Mouse (Mus musculus) olfactory bulb, adult 2 months (tissue): ENCODE data around the gene Zbtb12. TPM values are rescaled to one million over a fixed set of nuclear protein-coding genes. Genes with fewer than 3 reads are reported as not detected.
A peak's percentile ranks its signal among the peaks of the same experiment; 100 is the strongest.

Experiments used
- H3K27ac ChIP-seq: fragments of 200-500 bp; 2 replicates; pipeline ENCODE4 v1.5.1; 2012; ENCODE audit warnings: low read depth, low read length; ENCODE audit not compliant: insufficient read depth
- H3K4me1 ChIP-seq: fragments of 200-500 bp; 2 replicates; pipeline ENCODE4 v1.6.1; 2012; ENCODE audit warnings: low read length; ENCODE audit not compliant: control insufficient read depth, insufficient read depth
- H3K4me3 ChIP-seq: fragments of 200-500 bp; 2 replicates; pipeline ENCODE4 v1.5.1; 2012; ENCODE audit warnings: mild to moderate bottlenecking, low read depth, low read length, moderate library complexity; ENCODE audit not compliant: insufficient read depth
- CTCF ChIP-seq: fragments of 200-500 bp; IDR thresholded peaks from 2 replicates; pipeline ENCODE4 v1.5.1; 2012; ENCODE audit warnings: low read depth, mild to moderate bottlenecking, low read length, moderate library complexity; ENCODE audit not compliant: insufficient read depth
- POLR2A ChIP-seq: fragments of 200-500 bp; IDR thresholded peaks from 2 replicates; pipeline ENCODE4 v1.6.1; 2012; ENCODE audit warnings: mild to moderate bottlenecking, low read depth, low read length, moderate library complexity; ENCODE audit not compliant: insufficient read depth
- WGBS: fragments of 180-500 bp; shearing (Covaris S2); methylation state at CpG from one replicate; pipeline ENCODE4 v1.1.7; 2018; 5-methylcytosine and 5-hydroxymethylcytosine counted together
- polyA plus RNA-seq: library from polyadenylated mRNA; stranded (reverse); fragments of >200 nt; gene quantifications from 2 replicates; pipeline ENCODE4 v1.2.4, GENCODE M21; 2012; ENCODE audit warnings: low replicate concordance; ENCODE audit not compliant: missing spikeins, insufficient read depth, insufficient read length

Zbtb12 gene
- polyA plus RNA-seq, 1 experiment, result not detected

- H3K4me3 ChIP-seq, result peak within 1 kb of the TSS; percentile 97
- under 1% methylated on average over 38 of the region's 38 CpGs for WGBS
- H3K4me1 ChIP-seq, result peaks cover 10% of the 10 kb centered on the region
- H3K27ac ChIP-seq, result peak within 1 kb of the TSS; percentile 67; the same call in 1 of the 2 replicates
- TF ChIP-seq POLR2A (peak; percentile 43; the same call in 1 of the 2 replicates), CTCF (no peak)
Observed at GRCm38 (mm10) chr17:34931061-34931734, 51.9 kb downstream of the Zbtb12 start, which contains the start of gene Neu1. Gene Neu1, plus strand, starts transcription at chr17:34931253.

- Histone ChIP-seq H3K4me1 (peaks cover 10% of the 10 kb centered on the region), H3K27ac (0 out of 2 replicates have a peak overlapping the region, but pooled peaks have one; percentile 67), H3K4me3 (peak overlapping the region; percentile 97)
- WGBS, result 4% methylated on average over 14 of the region's 14 CpGs
- TF ChIP-seq POLR2A (no peak), CTCF (no peak)
Observed at GRCm38 (mm10) chr17:34931735-34932098, 52.4 kb downstream of the Zbtb12 start.

GRCm38 (mm10) chr17:34932287-34932686 lies 53.0 kb downstream of the Zbtb12 start:
- H3K4me1 ChIP-seq, result peaks cover 10% of the 10 kb centered on the region
- TF ChIP-seq CTCF (no peak), POLR2A (no peak)
- no peak overlapping the region for H3K27ac ChIP-seq
- 76% methylated on average over 8 of the region's 8 CpGs for WGBS
- H3K4me3 ChIP-seq, result peak overlapping the region; percentile 97

- no peak overlapping the region for H3K4me3 ChIP-seq
- peaks cover 10% of the 10 kb centered on the region for H3K4me1 ChIP-seq
- H3K27ac ChIP-seq, result no peak overlapping the region
- TF ChIP-seq POLR2A, result no peak
- no peak for TF ChIP-seq CTCF
- 83% methylated on average over 24 of the region's 24 CpGs for WGBS
Observed at GRCm38 (mm10) chr17:34934031-34934430, 54.7 kb downstream of the Zbtb12 start.

- 57% methylated on average over 8 of the region's 8 CpGs for WGBS
- TF ChIP-seq POLR2A, result no peak
- TF ChIP-seq CTCF, result no peak
- H3K4me3 ChIP-seq, result no peak overlapping the region
- H3K4me1 ChIP-seq, result peaks cover 10% of the 10 kb centered on the region
- H3K27ac ChIP-seq, result no peak overlapping the region
Observed at GRCm38 (mm10) chr17:34934830-34935229, 55.5 kb downstream of the Zbtb12 start.

- WGBS, result 88% methylated on average over 6 of the region's 6 CpGs
- H3K4me1 ChIP-seq, result peaks cover 8% of the 10 kb centered on the region
- H3K27ac ChIP-seq, result no peak overlapping the region
- TF ChIP-seq CTCF (no peak), POLR2A (no peak)
- H3K4me3 ChIP-seq, result no peak overlapping the region
Observed at GRCm38 (mm10) chr17:34937960-34938505, 58.8 kb downstream of the Zbtb12 start.

- Histone ChIP-seq H3K4me3 (peak overlapping the region; percentile 33; the same call in 1 of the 2 replicates), H3K4me1 (peaks cover 3% of the 10 kb centered on the region), H3K27ac (no peak overlapping the region)
- WGBS, result 12% methylated on average over 15 of the region's 15 CpGs
- no peak for TF ChIP-seq CTCF
- no peak for TF ChIP-seq POLR2A
Observed at GRCm38 (mm10) chr17:34941344-34942041, 62.2 kb downstream of the Zbtb12 start.

GRCm38 (mm10) chr17:34943128-34943815 lies 64.0 kb downstream of the Zbtb12 start:
- 82% methylated on average over 4 of the region's 4 CpGs for WGBS
- no peak for TF ChIP-seq POLR2A
- no peak for TF ChIP-seq CTCF
- Histone ChIP-seq H3K4me3 (no peak overlapping the region), H3K27ac (no peak overlapping the region), H3K4me1 (peaks cover 3% of the 10 kb centered on the region)

- H3K4me1 ChIP-seq, result peaks cover 3% of the 10 kb centered on the region
- TF ChIP-seq CTCF, result no peak
- TF ChIP-seq POLR2A, result no peak
Observed at GRCm38 (mm10) chr17:34944362-34944761, 65.1 kb downstream of the Zbtb12 start.

More at GRCm38 (mm10) chr17:34944362-34944761, 65.1 kb downstream of the Zbtb12 start:
- H3K4me3 ChIP-seq, result no peak overlapping the region
- H3K27ac ChIP-seq, result no peak overlapping the region

Other genes with a start within 250 kb of the Zbtb12 start
- gene Prrt1, start 249.9 kb upstream of the Zbtb12 start, polyA plus RNA-seq, result not detected in 2 replicates
- not detected in 2 replicates for gene Fkbpl, start 234.7 kb upstream of the Zbtb12 start, polyA plus RNA-seq
- not detected in 2 replicates for gene Atf6b, start 232.3 kb upstream of the Zbtb12 start, polyA plus RNA-seq
- not detected in 2 replicates for gene Tnxb, start 208.9 kb upstream of the Zbtb12 start, polyA plus RNA-seq
- gene C4b, start 135.6 kb upstream of the Zbtb12 start, polyA plus RNA-seq, result not detected in 2 replicates
- not detected in 2 replicates for gene Cyp21a1, start 74.9 kb upstream of the Zbtb12 start, polyA plus RNA-seq
- gene Stk19, start 42.5 kb upstream of the Zbtb12 start, polyA plus RNA-seq, result not detected in 2 replicates
- gene Dxo, start 42.5 kb upstream of the Zbtb12 start, polyA plus RNA-seq, result not detected in 2 replicates
- not detected in 2 replicates for gene Skiv2l, start 29.3 kb upstream of the Zbtb12 start, polyA plus RNA-seq
- not detected in 2 replicates for gene Nelfe, start 29.1 kb upstream of the Zbtb12 start, polyA plus RNA-seq
- not detected in 2 replicates for gene Cfb, start 17.0 kb upstream of the Zbtb12 start, polyA plus RNA-seq
- gene Gm20547, start 2.6 kb downstream of the Zbtb12 start, polyA plus RNA-seq, result not detected in 2 replicates
- gene C2, start 18.8 kb downstream of the Zbtb12 start, polyA plus RNA-seq, result not detected in 2 replicates
- gene Ehmt2, start 19.0 kb downstream of the Zbtb12 start, polyA plus RNA-seq, result 130 TPM in 1 of 2 replicates, not detected in the other
- not detected in 2 replicates for gene Slc44a4, start 35.0 kb downstream of the Zbtb12 start, polyA plus RNA-seq
- not detected in 2 replicates for gene Neu1, start 51.8 kb downstream of the Zbtb12 start, polyA plus RNA-seq
- not detected in 2 replicates for gene Hspa1b, start 79.8 kb downstream of the Zbtb12 start, polyA plus RNA-seq
- gene Gm20481, start 90.4 kb downstream of the Zbtb12 start, polyA plus RNA-seq, result not detected in 2 replicates
- not detected in 2 replicates for gene Hspa1a, start 92.7 kb downstream of the Zbtb12 start, polyA plus RNA-seq
- not detected in 2 replicates for gene Hspa1l, start 93.2 kb downstream of the Zbtb12 start, polyA plus RNA-seq
- gene Lsm2, start 102.4 kb downstream of the Zbtb12 start, polyA plus RNA-seq, result not detected in 2 replicates
- gene Vars, start 121.5 kb downstream of the Zbtb12 start, polyA plus RNA-seq, result not detected in 2 replicates
- gene Vwa7, start 137.1 kb downstream of the Zbtb12 start, polyA plus RNA-seq, result not detected in 2 replicates
- not detected in 2 replicates for gene Sapcd1, start 148.5 kb downstream of the Zbtb12 start, polyA plus RNA-seq
- gene Msh5, start 167.3 kb downstream of the Zbtb12 start, polyA plus RNA-seq, result not detected in 2 replicates
- not detected in 2 replicates for gene Clic1, start 170.5 kb downstream of the Zbtb12 start, polyA plus RNA-seq
- not detected in 2 replicates for gene Ddah2, start 179.6 kb downstream of the Zbtb12 start, polyA plus RNA-seq
- gene Ly6g6c, start 185.9 kb downstream of the Zbtb12 start, polyA plus RNA-seq, result not detected in 2 replicates
- not detected in 2 replicates for gene Mpig6b, start 186.7 kb downstream of the Zbtb12 start, polyA plus RNA-seq
- not detected in 2 replicates for gene Ly6g6e, start 197.4 kb downstream of the Zbtb12 start, polyA plus RNA-seq
- not detected in 2 replicates for gene Ly6g6d, start 198.6 kb downstream of the Zbtb12 start, polyA plus RNA-seq
- gene Ly6g6f, start 206.1 kb downstream of the Zbtb12 start, polyA plus RNA-seq, result not detected in 2 replicates
- gene Abhd16a, start 209.8 kb downstream of the Zbtb12 start, polyA plus RNA-seq, result not detected in 2 replicates
- not detected in 2 replicates for gene Ly6g5c, start 228.8 kb downstream of the Zbtb12 start, polyA plus RNA-seq
- gene Ly6g5b, start 235.9 kb downstream of the Zbtb12 start, polyA plus RNA-seq, result not detected in 2 replicates
- not detected in 2 replicates for gene Gpank1, start 242.0 kb downstream of the Zbtb12 start, polyA plus RNA-seq
- gene Csnk2b, start 242.6 kb downstream of the Zbtb12 start, polyA plus RNA-seq, result not detected in 2 replicates
- not detected in 2 replicates for gene D17H6S53E, start 246.9 kb downstream of the Zbtb12 start, polyA plus RNA-seq